Mouse (Mus musculus): ENCODE results near the gene Tex11. TPM values are rescaled to one million over a fixed set of nuclear protein-coding genes. Genes with fewer than 3 reads are reported as not detected.

Gene Tex11
- 36.3 TPM for polyA plus RNA-seq (2014; fragmentation: Illumina TruSeq; extraction: RNeasy Lipid Tissue Mini Kit (QIAGEN cat#74804); ENCODE audit: low read depth, low replicate concordance)

GRCm38 (mm10) chrX:101059541-101059940 is at the start of gene Tex11:
Gene Tex11, minus strand, starts transcription at chrX:101059667.

DNA sequence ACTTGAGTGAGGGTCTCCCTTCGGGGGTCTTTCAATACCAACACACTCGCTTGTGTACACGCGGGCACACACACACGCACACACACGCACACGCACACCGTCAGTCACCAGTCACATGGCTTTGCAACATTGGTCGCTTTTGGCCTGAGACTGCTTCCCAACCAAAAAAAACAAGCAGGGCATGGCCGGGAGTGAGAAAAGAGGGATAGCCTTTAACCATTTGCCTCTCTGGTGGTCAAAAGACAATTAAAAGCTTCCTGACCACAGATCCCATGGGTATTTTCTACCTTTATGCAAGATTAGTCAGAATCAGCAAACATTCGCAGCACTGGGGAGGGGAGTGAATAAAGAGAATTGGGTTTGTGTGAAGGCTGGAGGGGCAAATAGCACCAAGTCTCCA is 26.5 kb upstream of the Tex11 start, which contains the start of gene Slc7a3:
Slc7a3 (minus strand) TSS at position 101 of the 400 bp plus-strand sequence.

Other genes starting within 250 kb of the Tex11 start
- gene Slc7a3, start 26.4 kb upstream of the Tex11 start, polyA plus RNA-seq (2014; fragmentation: Illumina TruSeq; extraction: RNeasy Lipid Tissue Mini Kit (QIAGEN cat#74804); ENCODE audit: low read depth, low replicate concordance) = 0.66 TPM
- 5.6 TPM for gene Snx12, start 162.9 kb upstream of the Tex11 start, polyA plus RNA-seq (2014; fragmentation: Illumina TruSeq; extraction: RNeasy Lipid Tissue Mini Kit (QIAGEN cat#74804); ENCODE audit: low read depth, low replicate concordance)
- 2.2 TPM for gene Foxo4, start 194.9 kb upstream of the Tex11 start, polyA plus RNA-seq (2014; fragmentation: Illumina TruSeq; extraction: RNeasy Lipid Tissue Mini Kit (QIAGEN cat#74804); ENCODE audit: low read depth, low replicate concordance)
- 299 TPM for gene Gm614, start 204.3 kb upstream of the Tex11 start, polyA plus RNA-seq (2014; fragmentation: Illumina TruSeq; extraction: RNeasy Lipid Tissue Mini Kit (QIAGEN cat#74804); ENCODE audit: low read depth, low replicate concordance)
- 0.48 TPM for gene Il2rg, start 208.6 kb upstream of the Tex11 start, polyA plus RNA-seq (2014; fragmentation: Illumina TruSeq; extraction: RNeasy Lipid Tissue Mini Kit (QIAGEN cat#74804); ENCODE audit: low read depth, low replicate concordance)
- gene Gm20489, start 209.4 kb upstream of the Tex11 start, polyA plus RNA-seq (2014; fragmentation: Illumina TruSeq; extraction: RNeasy Lipid Tissue Mini Kit (QIAGEN cat#74804); ENCODE audit: low read depth, low replicate concordance) = 0.45 TPM
- gene Med12, start 214.4 kb upstream of the Tex11 start, polyA plus RNA-seq (2014; fragmentation: Illumina TruSeq; extraction: RNeasy Lipid Tissue Mini Kit (QIAGEN cat#74804); ENCODE audit: low read depth, low replicate concordance) = 4.1 TPM
- 0.06 TPM for gene Nlgn3, start 239.5 kb upstream of the Tex11 start, polyA plus RNA-seq (2014; fragmentation: Illumina TruSeq; extraction: RNeasy Lipid Tissue Mini Kit (QIAGEN cat#74804); ENCODE audit: low read depth, low replicate concordance)

Measured in testis, adult 10 weeks (tissue).